Mouse (Mus musculus) fibroblast of lung, adult 2 months (primary cell): Measurements from ENCODE around the gene Gm9903.

ENCODE experiments used
- DNase-seq: peaks from one replicate; pipeline ENCODE4 v3.0.0-alpha.2; 2011; ENCODE audit warnings: low read depth

The Gm9903 gene

GRCm38 (mm10) chr5:33629301-33629987, at the start of gene Gm9903, which contains the start of gene Fam53a:
Gm9903 (plus strand) TSS chr5:33629925.
Fam53a (minus strand) TSS chr5:33629635.
- DNase-seq = peak; percentile 84

GRCm38 (mm10) chr5:33580336-33580735, 49.4 kb upstream of the Gm9903 start:
- no peak for DNase-seq

GRCm38 (mm10) chr5:33587498-33588058, 42.1 kb upstream of the Gm9903 start:
- DNase-seq = no peak

GRCm38 (mm10) chr5:33588066-33588465, 41.7 kb upstream of the Gm9903 start:
- DNase-seq = no peak

- peak; percentile 23 for DNase-seq
These were observed 40.4 kb upstream of the Gm9903 start for GRCm38 (mm10) chr5:33589221-33589888.

GRCm38 (mm10) chr5:33593620-33594019, 36.1 kb upstream of the Gm9903 start:
- DNase-seq = no peak

- DNase-seq = no peak
These were observed 24.4 kb upstream of the Gm9903 start for GRCm38 (mm10) chr5:33605314-33605713.

GRCm38 (mm10) chr5:33606631-33607030, 23.1 kb upstream of the Gm9903 start:
- DNase-seq = no peak

GRCm38 (mm10) chr5:33607434-33607833, 22.3 kb upstream of the Gm9903 start:
- no peak for DNase-seq

GRCm38 (mm10) chr5:33609226-33609625, 20.5 kb upstream of the Gm9903 start:
- DNase-seq = no peak

GRCm38 (mm10) chr5:33611795-33612194, 17.9 kb upstream of the Gm9903 start:
- DNase-seq = no peak

GRCm38 (mm10) chr5:33614391-33614790, 15.3 kb upstream of the Gm9903 start:
- no peak for DNase-seq

GRCm38 (mm10) chr5:33622671-33623070, 7.1 kb upstream of the Gm9903 start:
- DNase-seq = no peak

GRCm38 (mm10) chr5:33623766-33624165, 6.0 kb upstream of the Gm9903 start:
- no peak for DNase-seq

GRCm38 (mm10) chr5:33627968-33628367, 1.8 kb upstream of the Gm9903 start:
- DNase-seq = peak; percentile 25

GRCm38 (mm10) chr5:33628820-33629300, 865 bp upstream of the Gm9903 start:
- peak; percentile 16 for DNase-seq

- DNase-seq = peak; percentile 25
These were observed 336 bp downstream of the Gm9903 start for GRCm38 (mm10) chr5:33630061-33630460.

- no peak for DNase-seq
These were observed 890 bp downstream of the Gm9903 start for GRCm38 (mm10) chr5:33630615-33631014.

- DNase-seq = no peak
These were observed 2.8 kb downstream of the Gm9903 start for GRCm38 (mm10) chr5:33632526-33632925.

- DNase-seq = no peak
These were observed 5.6 kb downstream of the Gm9903 start for GRCm38 (mm10) chr5:33635361-33635760.

GRCm38 (mm10) chr5:33637606-33638350, 8.1 kb downstream of the Gm9903 start:
- no peak for DNase-seq

- no peak for DNase-seq
These were observed 9.1 kb downstream of the Gm9903 start for GRCm38 (mm10) chr5:33638826-33639225.
